Comparison of ENCODE assay signal across 9 mouse cellular contexts in genomic region chr11:118975917-118976316, GRCm38 (mm10). TPM values are rescaled to one million over a fixed set of nuclear protein-coding genes. Genes with fewer than 3 reads are reported as not detected.
DNase-seq lines count a peak whose midpoint lies in the region; ATAC-seq and TF ChIP-seq lines count a peak whose summit lies in the region.
"Had no signal": no experiment of that assay in that cellular context is flagged by ENCODE, and none has a peak within 500 bp of the region (broad histone marks: within the 10 kb centered on the region; RNA-seq: fewer than 3 reads in every experiment).

No protein-coding gene starts in this region.

- in situ Hi-C loops in ES-E14 (cut with MboI; ENCODE audit: low sequenced_read_pairs in 2 of 2, unreplicated experiment in 2 of 2), result no loop called here

- no peak overlapping the region for H3K9ac ChIP-seq in ES-E14 (ENCODE audit: insufficient read depth, low read depth, low read length, poor library complexity, severe bottlenecking)
- no peak overlapping the region for H3K9ac ChIP-seq in forebrain, embryonic 14.5 days (ENCODE audit: low read length)

- intact Hi-C loops in heart, postnatal 25 days (cut with DNase I), result loop anchor here (2.0 kb wide), 1 partner anchor 63 kb away; no protein-coding TSS in a partner anchor
- intact Hi-C loops in left cerebral cortex, postnatal 14 days (cut with DNase I), result loop anchor here (2.0 to 10.0 kb wide), 3 partner anchors 65 to 234 kb away; partner anchors contain the start of gene Rbfox3

- peaks cover 19% of the 10 kb centered on the region for H3K4me1 ChIP-seq in heart, embryonic 10.5 days
- peaks cover 3 to 5% of the 10 kb centered on the region in 2 experiments; a peak in 3 of 4 replicates for H3K4me1 ChIP-seq in ES-E14 (ENCODE audit: control insufficient read depth in 2 of 2, insufficient read depth in 2 of 2, low read length in 2 of 2, poor library complexity in 1 of 2)
- peaks cover 20% of the 10 kb centered on the region for H3K4me1 ChIP-seq in forebrain, embryonic 14.5 days (ENCODE audit: control insufficient read depth, insufficient read depth, low read length)

- peak overlapping the region; percentile 36; the same call in 1 of the 2 replicates for H3K4me3 ChIP-seq in heart, embryonic 10.5 days
- peak overlapping the region in 1 of 2 experiments; percentile 34; a peak in 1 of 4 replicates for H3K4me3 ChIP-seq in ES-E14 (ENCODE audit: insufficient read depth in 1 of 2, low read depth in 1 of 2, low read length in 2 of 2, poor library complexity in 1 of 2, severe bottlenecking in 1 of 2)
- H3K4me3 ChIP-seq in forebrain, embryonic 14.5 days (ENCODE audit: low read depth, low read length), result no peak overlapping the region

- H3K9me3 ChIP-seq in heart, embryonic 10.5 days, result no peaks in the 10 kb centered on the region
- no peaks in the 10 kb centered on the region for H3K9me3 ChIP-seq in ES-E14 (ENCODE audit: control insufficient read depth, insufficient read depth, low read depth, low read length)
- H3K9me3 ChIP-seq in forebrain, embryonic 14.5 days (replicated peaks; ENCODE audit: control insufficient read depth, low read length), result no peaks in the 10 kb centered on the region

- DNase-seq in heart, embryonic 10.5 days (ENCODE audit: low spot score), result no peak
- no peak for DNase-seq in heart, postnatal 25 days (ENCODE audit: low spot score)
- DNase-seq in ES-E14 (ENCODE audit: low read depth, low spot score) (peak; percentile 80), liver (peak; percentile 27)
- no peak for DNase-seq in forebrain, embryonic 14.5 days (ENCODE audit: low spot score)
- peak; percentile 58 for DNase-seq in splenic B cell, adult 2 months (ENCODE audit: low read depth, low spot score)
- DNase-seq in left cerebral cortex, postnatal 14 days (ENCODE audit: low spot score in 2 of 2), result no peak
- no peak for DNase-seq in urinary bladder, adult 18-20 months (ENCODE audit: low spot score in 2 of 2)

- WGBS in heart, embryonic 10.5 days, result 11% methylated on average over 12 of the region's 12 CpGs
- 12% methylated on average over 12 of the region's 12 CpGs for WGBS in forebrain, embryonic 14.5 days

- peak overlapping the region; percentile 35 for H3K4me2 ChIP-seq in forebrain, embryonic 14.5 days (ENCODE audit: low read length)

- no peak overlapping the region for H3K27ac ChIP-seq in heart, embryonic 10.5 days
- no peak overlapping the region for H3K27ac ChIP-seq in ES-E14 (ENCODE audit: insufficient read depth, low read depth, low read length, poor library complexity, severe bottlenecking)
- H3K27ac ChIP-seq in forebrain, embryonic 14.5 days (ENCODE audit: low read depth, low read length), result no peak overlapping the region

- H3K27me3 ChIP-seq in heart, embryonic 10.5 days (ENCODE audit: insufficient read depth, poor library complexity, severe bottlenecking), result peaks cover 57% of the 10 kb centered on the region
- no peaks in the 10 kb centered on the region for H3K27me3 ChIP-seq in forebrain, embryonic 14.5 days (replicated peaks; ENCODE audit: control insufficient read depth, insufficient read depth, low read length)
- H3K27me3 ChIP-seq in splenic B cell, adult 2 months (ENCODE audit: control insufficient read depth, insufficient read depth, low read length, poor library complexity, severe bottlenecking), result no peaks in the 10 kb centered on the region

- ATAC-seq in forebrain, embryonic 14.5 days, result no peak
- ATAC-seq: Patski had no signal

- no peaks in the 10 kb centered on the region for H3K36me3 ChIP-seq in heart, embryonic 10.5 days
- H3K36me3 ChIP-seq in ES-E14 (ENCODE audit: control insufficient read depth, insufficient read depth, low read length, poor library complexity, severe bottlenecking), result no peaks in the 10 kb centered on the region
- H3K36me3 ChIP-seq in forebrain, embryonic 14.5 days (ENCODE audit: control insufficient read depth, insufficient read depth, low read length), result no peaks in the 10 kb centered on the region
- no peaks in the 10 kb centered on the region for H3K36me3 ChIP-seq in splenic B cell, adult 2 months (ENCODE audit: control insufficient read depth, insufficient read depth, low read length, poor library complexity, severe bottlenecking)

TF ChIP-seq in ES-E14, 5 proteins besides CTCF, POLR2A, EP300 and RAD21:
- TF ChIP-seq ZC3H11A (IDR thresholded peaks at IDR 0.05; ENCODE audit: borderline replicate concordance, low read depth, low read length) (no peak), CHD2 (IDR thresholded peaks at IDR 0.05; ENCODE audit: low read depth, low read length) (no peak), ZNF384 (IDR thresholded peaks at IDR 0.05; ENCODE audit: low read depth, low read length) (no peak), HCFC1 (IDR thresholded peaks at IDR 0.05; ENCODE audit: borderline replicate concordance, insufficient read depth, low read length) (no peak), MAFK (IDR thresholded peaks at IDR 0.05; ENCODE audit: insufficient read depth, low read depth, low read length) (no peak)

RNA-seq across cellular contexts. Expression of gene Enpp7, which starts 12.1 kb away (rescaled TPM):
- polyA plus RNA-seq in heart, embryonic 10.5 days (2016; fragmentation: Nextera tagmentation; extraction: Ambion mirVana), result not detected in 2 replicates
- total RNA-seq in heart, postnatal 25 days (2021), result not detected
- total RNA-seq in ES-E14 (2012; rRNA removed), result not detected in 2 replicates
- polyA plus RNA-seq in forebrain, embryonic 14.5 days (2014; fragmentation: Nextera tagmentation; extraction: Ambion mirVana), result not detected in 2 replicates
- total RNA-seq in left cerebral cortex, postnatal 14 days (2021), result not detected
- polyA plus RNA-seq: Patski had no signal

RNA-seq across cellular contexts. Expression of gene Cbx2, which starts 46.8 kb away (rescaled TPM):
- polyA plus RNA-seq in heart, embryonic 10.5 days (2016; fragmentation: Nextera tagmentation; extraction: Ambion mirVana), result 37.4 and 56.0 TPM in 2 replicates
- 1 to 10 TPM; 3.8 to 3.9 TPM for total RNA-seq in heart, postnatal 25 days (2021)
- 12.6 and 13.9 TPM in 2 replicates for total RNA-seq in ES-E14 (2012; rRNA removed)
- 19.2 and 22.1 TPM in 2 replicates for polyA plus RNA-seq in forebrain, embryonic 14.5 days (2014; fragmentation: Nextera tagmentation; extraction: Ambion mirVana)
- 1 to 10 TPM; 2.4 to 3.4 TPM for total RNA-seq in left cerebral cortex, postnatal 14 days (2021)

Comparison
In these comparisons a context has a peak if more than half of its experiments do, and no peak if none do; other contexts are left out.
1. DNase-seq: peak in ES-E14 (single experiment), liver (single experiment) and splenic B cell, adult 2 months (single experiment); none in heart, embryonic 10.5 days (single experiment), heart, postnatal 25 days (single experiment), forebrain, embryonic 14.5 days (single experiment), left cerebral cortex, postnatal 14 days (0 of 2) and urinary bladder, adult 18-20 months (0 of 2).